Mouse (Mus musculus) ES-E14 (cell line): ENCODE measurements around the gene Gm43302.

Experiments used
- CHD2 ChIP-seq: IDR thresholded peaks from 2 replicates; pipeline ENCODE4 v1.6.1; 2014; ENCODE audit warnings: mild to moderate bottlenecking, low read depth, low read length, inconsistent platforms
- HCFC1 ChIP-seq: IDR thresholded peaks from 2 replicates; pipeline ENCODE4 v1.6.1; 2012; ENCODE audit warnings: low read length, inconsistent platforms, borderline replicate concordance; ENCODE audit not compliant: insufficient read depth
- MAFK ChIP-seq: IDR thresholded peaks from 2 replicates; pipeline ENCODE4 v1.6.1; 2014; ENCODE audit warnings: mild to moderate bottlenecking, low read depth, low read length, inconsistent platforms; ENCODE audit not compliant: insufficient read depth
- ZC3H11A ChIP-seq: IDR thresholded peaks from 2 replicates; pipeline ENCODE4 v1.6.1; 2012; ENCODE audit warnings: low read depth, mild to moderate bottlenecking, inconsistent platforms, low read length, borderline replicate concordance
- ZNF384 ChIP-seq: IDR thresholded peaks from 2 replicates; pipeline ENCODE4 v1.6.1; 2012; ENCODE audit warnings: low read depth, low read length, inconsistent platforms

DNA sequence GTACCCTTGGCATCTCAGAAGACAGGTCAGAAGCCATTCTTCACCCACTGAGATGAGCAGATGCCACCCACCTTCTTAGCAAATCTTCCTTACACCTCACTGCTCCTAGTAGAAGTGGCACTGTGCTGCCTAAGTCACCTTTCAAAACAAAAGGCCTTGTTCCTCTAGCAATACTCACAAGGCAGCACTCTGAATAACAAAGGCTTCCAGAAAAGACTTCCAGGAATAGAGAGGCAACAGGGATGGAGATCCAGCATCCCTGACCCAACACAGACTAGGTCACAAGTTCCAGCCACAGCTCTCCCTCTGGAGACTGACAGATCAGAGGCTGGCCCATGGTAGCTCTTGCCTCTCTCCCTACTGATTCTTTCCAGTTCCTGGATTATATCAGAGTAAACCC lies 112.0 kb downstream of the Gm43302 start:
- TF ChIP-seq ZC3H11A (no peak), ZNF384 (no peak), HCFC1 (no peak), CHD2 (no peak), MAFK (no peak)
